Mouse (Mus musculus): ENCODE results near the gene Tceal9. TPM values are rescaled to one million over a fixed set of nuclear protein-coding genes. Genes with fewer than 3 reads are reported as not detected.
A peak's percentile ranks its signal among the peaks of the same experiment; 100 is the strongest.
"Not testable (repeated sequence)": the region's sequence is repeated elsewhere in the genome, so short reads cannot be mapped to it uniquely, and the experiment has no call there.

The Tceal9 gene
- polyA plus RNA-seq (2012; rRNA removed): 1.9 and 2.3 TPM in 2 replicates

DNA sequence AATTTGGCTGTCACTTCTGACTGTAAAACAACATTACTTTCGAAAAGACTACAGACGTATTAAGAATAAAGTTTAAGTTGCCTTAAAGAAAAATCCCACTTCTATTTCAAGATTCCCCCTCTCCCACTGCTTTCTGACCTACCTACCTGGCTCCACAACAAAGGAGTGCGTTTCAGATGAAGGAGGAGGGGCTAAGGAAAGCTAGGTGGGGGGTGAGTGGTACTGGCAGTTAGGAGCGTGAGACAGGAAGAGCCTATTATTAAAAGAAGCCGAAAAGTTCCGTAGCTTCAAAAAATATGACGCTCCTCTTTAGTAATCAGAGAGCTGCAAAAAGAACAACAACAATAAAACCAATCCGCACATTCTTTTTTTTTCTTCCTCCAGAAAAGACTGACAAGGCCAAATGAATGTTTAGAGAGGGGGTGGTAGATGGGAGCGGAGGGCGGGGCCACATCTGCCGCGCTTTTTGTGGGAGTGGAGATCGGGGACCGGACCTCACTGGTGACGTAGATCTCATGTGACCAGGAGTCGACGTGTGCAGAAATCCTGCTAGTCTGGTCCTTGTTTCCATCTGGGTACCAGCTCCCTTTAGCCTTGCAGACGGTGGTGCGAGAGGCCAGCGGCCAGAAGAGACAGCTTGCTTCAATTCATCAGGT lies at the start of gene Tceal9:
Gene Tceal9, plus strand, starts transcription at position 506 of the 656 bp plus-strand sequence.
- H3K27ac ChIP-seq (ENCODE audit: insufficient read depth, low read length): peak within 1 kb of the TSS; percentile 57; the same call in 1 of the 2 replicates
- peak within 1 kb of the TSS; percentile 76 for H3K4me3 ChIP-seq (ENCODE audit: extremely low read depth, insufficient read depth, insufficient read length)
- WGBS: 33% methylated on average over 20 of the region's 20 CpGs
- H3K36me3 ChIP-seq (ENCODE audit: control insufficient read depth, insufficient read depth, low read length): no peaks in the 10 kb centered on the region
- no peaks in the 10 kb centered on the region for H3K27me3 ChIP-seq (ENCODE audit: control insufficient read depth, insufficient read depth, low read length)
- no peaks in the 10 kb centered on the region for H3K4me1 ChIP-seq (ENCODE audit: control insufficient read depth, insufficient read depth, insufficient read length)
- peak; percentile 45 to 56 for DNase-seq (ENCODE audit: low read depth in 1 of 2, low spot score in 2 of 2)
- TF ChIP-seq POLR2A (IDR thresholded peaks at IDR 0.05; ENCODE audit: low read depth, low read length): no peak

DNA sequence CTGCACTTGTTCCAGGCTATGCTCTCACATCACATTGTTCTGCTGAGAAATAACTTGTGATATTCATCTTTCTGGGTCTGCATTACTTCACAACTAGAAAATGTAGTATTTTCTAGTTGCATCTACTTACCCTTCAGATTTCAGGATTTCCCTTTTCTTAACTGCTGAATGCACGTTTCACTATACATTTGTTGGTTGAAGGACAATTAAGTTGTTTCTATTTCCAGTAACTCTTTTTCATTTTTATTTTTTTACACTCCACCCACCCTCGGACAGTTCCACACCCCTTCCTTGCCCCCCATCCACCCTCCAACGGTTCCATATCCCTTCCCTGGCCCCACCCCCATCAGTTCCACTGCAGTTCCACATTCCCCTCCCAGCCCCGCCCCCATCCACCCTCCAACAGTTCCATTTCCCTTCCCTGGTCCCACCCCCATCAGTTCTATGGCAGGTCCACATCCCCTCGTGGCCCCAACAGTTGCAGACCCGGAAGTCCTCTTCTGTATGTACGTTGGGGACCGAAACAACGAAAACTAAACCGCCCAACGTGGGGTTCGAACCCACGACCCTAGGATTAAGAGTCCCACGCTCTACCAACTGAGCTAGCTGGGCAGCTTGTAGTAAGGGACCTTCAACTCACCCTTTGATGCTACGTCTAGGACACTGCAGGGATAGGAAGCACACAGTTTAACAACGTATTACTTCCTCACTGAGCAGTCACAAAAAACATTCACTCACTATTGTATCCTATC lies 49.5 kb upstream of the Tceal9 start:
- Histone ChIP-seq H3K27ac (ENCODE audit: insufficient read depth, low read length) (no peak overlapping the region), H3K4me1 (ENCODE audit: control insufficient read depth, insufficient read depth, insufficient read length) (no peaks in the 10 kb centered on the region), H3K27me3 (ENCODE audit: control insufficient read depth, insufficient read depth, low read length) (no peaks in the 10 kb centered on the region), H3K4me3 (ENCODE audit: extremely low read depth, insufficient read depth, insufficient read length) (no peak overlapping the region), H3K36me3 (ENCODE audit: control insufficient read depth, insufficient read depth, low read length) (no peaks in the 10 kb centered on the region)
- TF ChIP-seq CTCF (IDR thresholded peaks at IDR 0.05; ENCODE audit: extremely low read depth, insufficient read depth, insufficient read length, insufficient replicate concordance) (no peak), POLR2A (IDR thresholded peaks at IDR 0.05; ENCODE audit: low read depth, low read length) (no peak)
- DNase-seq (ENCODE audit: low read depth in 1 of 2, low spot score in 2 of 2): no peak
- 76% methylated on average over 16 of the region's 16 CpGs for WGBS

DNA sequence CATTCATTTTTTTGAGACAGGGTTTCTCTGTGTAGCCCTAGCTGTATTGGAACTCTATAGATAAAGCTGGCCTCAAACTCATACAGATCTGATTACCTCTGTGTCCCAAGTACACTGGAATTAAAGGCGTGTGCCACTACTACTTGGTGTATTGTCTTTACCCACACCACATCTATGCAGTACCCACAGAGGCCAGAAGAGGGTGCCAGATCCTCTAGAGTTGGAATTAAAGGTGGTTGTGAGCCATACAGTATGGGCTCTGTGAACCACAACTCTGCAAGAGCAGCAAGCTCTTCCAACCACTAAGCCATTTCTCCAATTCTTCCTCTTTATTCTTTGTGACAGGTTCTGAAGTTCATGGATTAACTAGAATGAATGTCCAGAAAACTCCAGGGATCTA lies 48.0 kb upstream of the Tceal9 start:
- 72% methylated on average over 1 of the region's 1 CpGs for WGBS
- H3K36me3 ChIP-seq (ENCODE audit: control insufficient read depth, insufficient read depth, low read length): no peaks in the 10 kb centered on the region
- peak in 1 of 2 experiments; percentile 5 for DNase-seq (ENCODE audit: low read depth in 1 of 2, low spot score in 2 of 2)
- H3K4me1 ChIP-seq (ENCODE audit: control insufficient read depth, insufficient read depth, insufficient read length): no peaks in the 10 kb centered on the region
- no peak for TF ChIP-seq POLR2A (IDR thresholded peaks at IDR 0.05; ENCODE audit: low read depth, low read length)
- no peak for TF ChIP-seq CTCF (IDR thresholded peaks at IDR 0.05; ENCODE audit: extremely low read depth, insufficient read depth, insufficient read length, insufficient replicate concordance)
- no peak overlapping the region for H3K4me3 ChIP-seq (ENCODE audit: extremely low read depth, insufficient read depth, insufficient read length)
- no peaks in the 10 kb centered on the region for H3K27me3 ChIP-seq (ENCODE audit: control insufficient read depth, insufficient read depth, low read length)
- no peak overlapping the region for H3K27ac ChIP-seq (ENCODE audit: insufficient read depth, low read length)

DNA sequence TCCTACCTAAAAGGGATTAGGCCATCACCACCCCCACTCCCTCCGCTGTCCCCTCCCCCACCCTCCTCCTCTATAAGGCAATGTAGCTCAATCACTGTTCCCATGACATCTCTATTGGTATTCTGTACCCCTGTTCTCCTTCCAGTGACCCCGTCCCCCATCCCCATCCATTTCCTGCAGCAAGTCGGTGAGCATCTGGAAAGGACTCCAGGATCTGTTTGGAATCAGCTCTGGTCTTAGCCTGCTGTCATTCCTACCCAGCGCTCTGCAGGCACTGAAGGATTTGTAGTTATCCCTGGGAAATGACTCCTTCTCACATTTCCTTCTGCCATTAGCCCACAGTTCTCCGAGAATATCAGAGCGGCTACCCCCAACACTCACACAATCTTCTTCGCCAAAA lies 41.6 kb upstream of the Tceal9 start:
- Histone ChIP-seq H3K27ac (ENCODE audit: insufficient read depth, low read length) (no peak overlapping the region), H3K4me1 (ENCODE audit: control insufficient read depth, insufficient read depth, insufficient read length) (no peaks in the 10 kb centered on the region), H3K36me3 (ENCODE audit: control insufficient read depth, insufficient read depth, low read length) (no peaks in the 10 kb centered on the region), H3K27me3 (ENCODE audit: control insufficient read depth, insufficient read depth, low read length) (no peaks in the 10 kb centered on the region), H3K4me3 (ENCODE audit: extremely low read depth, insufficient read depth, insufficient read length) (no peak overlapping the region)
- TF ChIP-seq CTCF (IDR thresholded peaks at IDR 0.05; ENCODE audit: extremely low read depth, insufficient read depth, insufficient read length, insufficient replicate concordance) (no peak), POLR2A (IDR thresholded peaks at IDR 0.05; ENCODE audit: low read depth, low read length) (no peak)
- no peak for DNase-seq (ENCODE audit: low read depth in 1 of 2, low spot score in 2 of 2)
- WGBS: 32% methylated on average over 7 of the region's 7 CpGs

DNA sequence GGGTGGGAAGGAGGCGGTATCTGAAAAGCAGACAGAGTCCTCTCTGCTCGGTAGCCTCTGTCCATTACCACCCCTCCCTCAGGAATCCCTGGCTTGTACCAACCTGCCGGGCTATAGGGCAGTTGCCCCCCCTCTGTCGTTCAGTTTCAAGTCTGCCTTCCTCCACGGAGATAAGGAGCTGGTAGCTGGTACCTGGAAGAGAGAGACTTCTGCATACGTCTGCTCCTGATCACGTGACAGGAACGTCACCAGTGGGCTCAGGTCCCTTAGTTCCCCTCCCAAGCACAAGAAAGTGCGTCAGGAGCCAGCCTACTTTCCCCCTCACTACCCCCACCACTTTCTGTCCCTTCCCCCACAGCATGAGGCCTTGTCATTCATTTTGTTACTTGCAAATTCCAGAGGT lies 41.2 kb upstream of the Tceal9 start, which contains the start of gene Tceal5:
Gene Tceal5, minus strand, starts transcription at position 213 of the 403 bp plus-strand sequence.
- no peak for TF ChIP-seq CTCF (IDR thresholded peaks at IDR 0.05; ENCODE audit: extremely low read depth, insufficient read depth, insufficient read length, insufficient replicate concordance)
- TF ChIP-seq POLR2A (IDR thresholded peaks at IDR 0.05; ENCODE audit: low read depth, low read length): no peak
- WGBS: 34% methylated on average over 9 of the region's 9 CpGs
- no peaks in the 10 kb centered on the region for H3K27me3 ChIP-seq (ENCODE audit: control insufficient read depth, insufficient read depth, low read length)
- no peak within 1 kb of the TSS for H3K4me3 ChIP-seq (ENCODE audit: extremely low read depth, insufficient read depth, insufficient read length)
- no peak for DNase-seq (ENCODE audit: low read depth in 1 of 2, low spot score in 2 of 2)
- no peaks in the 10 kb centered on the region for H3K36me3 ChIP-seq (ENCODE audit: control insufficient read depth, insufficient read depth, low read length)
- H3K27ac ChIP-seq (ENCODE audit: insufficient read depth, low read length): no peak within 1 kb of the TSS
- H3K4me1 ChIP-seq (ENCODE audit: control insufficient read depth, insufficient read depth, insufficient read length): no peaks in the 10 kb centered on the region

DNA sequence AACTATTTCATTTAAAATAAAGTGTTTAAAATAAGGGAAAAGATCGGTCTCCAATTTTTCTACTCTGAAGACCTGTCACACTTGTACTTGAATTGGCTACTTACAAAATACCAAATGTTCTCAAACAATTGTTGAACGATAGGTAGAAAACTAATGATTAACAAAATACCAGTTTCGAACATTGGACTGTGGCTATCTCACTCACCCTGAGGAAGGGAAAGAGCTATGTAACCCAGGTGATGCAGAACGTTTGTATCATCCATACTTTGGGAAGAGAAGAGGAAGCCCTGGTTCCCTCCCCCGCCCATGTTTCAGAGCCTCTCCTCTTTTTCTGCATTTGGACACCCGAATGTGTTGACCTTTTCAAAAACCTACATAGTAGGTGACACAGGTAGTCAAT lies 40.5 kb upstream of the Tceal9 start:
- H3K4me3 ChIP-seq (ENCODE audit: extremely low read depth, insufficient read depth, insufficient read length): no peak overlapping the region
- DNase-seq (ENCODE audit: low read depth in 1 of 2, low spot score in 2 of 2): no peak
- no peaks in the 10 kb centered on the region for H3K27me3 ChIP-seq (ENCODE audit: control insufficient read depth, insufficient read depth, low read length)
- no peak overlapping the region for H3K27ac ChIP-seq (ENCODE audit: insufficient read depth, low read length)
- H3K36me3 ChIP-seq (ENCODE audit: control insufficient read depth, insufficient read depth, low read length): no peaks in the 10 kb centered on the region
- no peak for TF ChIP-seq CTCF (IDR thresholded peaks at IDR 0.05; ENCODE audit: extremely low read depth, insufficient read depth, insufficient read length, insufficient replicate concordance)
- no peak for TF ChIP-seq POLR2A (IDR thresholded peaks at IDR 0.05; ENCODE audit: low read depth, low read length)
- WGBS: 79% methylated on average over 6 of the region's 6 CpGs
- H3K4me1 ChIP-seq (ENCODE audit: control insufficient read depth, insufficient read depth, insufficient read length): no peaks in the 10 kb centered on the region

DNA sequence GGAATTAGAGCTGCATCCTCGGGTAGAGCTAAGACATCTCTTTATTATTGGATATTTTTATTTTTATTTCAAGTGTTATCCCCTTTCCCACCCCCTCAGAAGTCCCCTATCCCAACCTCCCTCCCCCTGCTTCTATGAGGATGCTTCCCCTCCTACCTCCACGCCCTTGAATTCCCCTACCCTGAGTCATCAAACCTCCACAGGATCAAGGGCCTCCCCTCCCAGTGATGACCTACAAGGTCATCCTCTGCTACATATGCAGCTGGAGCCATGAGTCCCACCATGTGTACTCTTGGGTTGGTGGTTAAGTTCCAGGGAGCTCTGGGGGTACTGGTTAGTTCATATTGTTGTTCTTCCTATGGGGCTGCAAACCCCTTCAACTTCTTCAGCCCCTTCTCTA lies 31.5 kb upstream of the Tceal9 start:
- WGBS: 83% methylated on average over 2 of the region's 2 CpGs
- no peak overlapping the region for H3K27ac ChIP-seq (ENCODE audit: insufficient read depth, low read length)
- no peaks in the 10 kb centered on the region for H3K4me1 ChIP-seq (ENCODE audit: control insufficient read depth, insufficient read depth, insufficient read length)
- no peaks in the 10 kb centered on the region for H3K36me3 ChIP-seq (ENCODE audit: control insufficient read depth, insufficient read depth, low read length)
- no peak overlapping the region for H3K4me3 ChIP-seq (ENCODE audit: extremely low read depth, insufficient read depth, insufficient read length)
- no peak for DNase-seq (ENCODE audit: low read depth in 1 of 2, low spot score in 2 of 2)
- TF ChIP-seq POLR2A (IDR thresholded peaks at IDR 0.05; ENCODE audit: low read depth, low read length) (no peak), CTCF (IDR thresholded peaks at IDR 0.05; ENCODE audit: extremely low read depth, insufficient read depth, insufficient read length, insufficient replicate concordance) (no peak)
- H3K27me3 ChIP-seq (ENCODE audit: control insufficient read depth, insufficient read depth, low read length): no peaks in the 10 kb centered on the region

DNA sequence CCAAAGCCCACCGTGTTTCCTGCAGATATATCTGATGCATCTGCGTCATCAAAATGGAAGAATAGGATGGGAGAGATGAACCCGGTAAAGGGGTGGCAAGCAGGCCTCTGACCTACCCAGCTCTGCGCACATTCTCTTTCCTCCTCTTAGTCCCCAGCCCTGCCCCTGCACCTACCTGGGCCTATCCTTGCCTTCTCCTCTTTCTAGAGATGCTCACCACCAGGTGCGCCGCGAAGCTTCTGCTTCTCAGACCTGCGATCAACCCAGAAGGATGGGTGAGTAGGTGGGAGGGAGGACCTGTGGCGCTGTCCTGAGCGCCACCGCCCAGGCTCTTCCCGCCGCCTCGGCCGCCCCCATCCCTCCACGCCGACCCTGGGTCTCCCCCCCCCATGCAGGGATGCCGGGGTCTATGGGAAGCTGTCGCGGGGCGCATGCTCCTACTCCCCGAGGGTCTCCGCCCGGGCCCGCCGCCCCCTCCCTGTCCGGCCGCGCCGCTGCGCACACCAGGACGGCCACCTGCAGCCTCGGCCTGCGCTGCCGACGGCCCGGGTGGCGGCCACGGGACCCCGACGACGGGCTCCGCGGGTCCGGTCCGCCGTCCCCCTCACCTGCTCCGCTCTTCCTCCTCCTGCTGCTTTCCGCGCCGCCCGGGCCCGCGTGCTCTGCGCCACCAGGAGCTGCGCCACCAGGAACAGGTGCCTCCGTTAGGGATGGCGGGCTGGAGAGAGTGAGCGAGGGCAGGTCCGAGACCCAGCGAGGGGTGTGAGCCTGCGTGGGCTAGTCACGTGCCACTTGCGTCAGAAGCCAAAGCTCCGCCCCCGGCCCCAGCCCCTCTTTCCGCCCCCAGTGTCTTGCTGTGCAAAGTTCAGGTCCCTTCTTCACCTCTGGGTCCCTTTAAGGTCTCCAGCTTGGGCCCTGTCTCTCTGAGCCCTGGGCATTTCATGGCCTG lies 29.9 kb upstream of the Tceal9 start, which contains the start of the genes Tceal7 and Bex1:
Gene Tceal7, plus strand, starts transcription at position 51 of the 949 bp plus-strand sequence.
Gene Bex1, minus strand, starts transcription at position 785 of the 949 bp plus-strand sequence.
- not testable (repeated sequence) for H3K27me3 ChIP-seq (ENCODE audit: control insufficient read depth, insufficient read depth, low read length); H3K4me3 ChIP-seq (ENCODE audit: extremely low read depth, insufficient read depth, insufficient read length); H3K36me3 ChIP-seq (ENCODE audit: control insufficient read depth, insufficient read depth, low read length); H3K27ac ChIP-seq (ENCODE audit: insufficient read depth, low read length); H3K4me1 ChIP-seq (ENCODE audit: control insufficient read depth, insufficient read depth, insufficient read length); DNase-seq (ENCODE audit: low read depth in 1 of 2, low spot score in 2 of 2)
- 40% methylated on average over 16 of the region's 67 CpGs for WGBS
